Mouse (Mus musculus) R1 (cell line): Measurements from ENCODE around the gene Ppfia4.
"Not testable (repeated sequence)": the region's sequence is repeated elsewhere in the genome, so short reads cannot be mapped to it uniquely, and the experiment has no call there.

Source experiments
- DNase-seq: peaks from one replicate; pipeline ENCODE4 v3.0.0-alpha.2; 2018; ENCODE audit warnings: low read depth, low spot score

Gene Ppfia4

DNA sequence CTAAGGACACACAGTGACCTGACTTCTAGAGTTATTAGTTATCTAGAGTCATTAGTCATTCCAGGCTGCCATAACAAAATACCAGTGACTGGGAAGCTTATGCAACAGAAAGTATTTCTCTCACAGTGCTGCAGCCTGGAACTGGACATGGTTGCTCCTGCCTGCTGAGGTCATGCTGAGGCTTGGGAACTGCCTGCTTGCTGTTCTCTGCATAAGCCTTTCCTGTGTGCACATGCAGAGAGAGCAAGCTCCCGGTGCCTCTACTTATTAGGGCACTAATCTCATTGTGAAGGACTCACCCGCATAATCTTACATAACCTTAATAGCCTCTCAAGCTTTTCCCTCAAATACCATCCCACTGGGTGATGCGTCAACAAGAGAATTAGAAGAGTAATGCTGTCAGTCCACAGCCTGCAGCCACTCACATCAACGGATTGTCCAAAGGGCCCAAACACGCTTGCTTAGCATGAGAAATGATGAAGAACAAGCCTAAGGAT, 59.9 kb downstream of the Ppfia4 start:
- DNase-seq = no peak

DNA sequence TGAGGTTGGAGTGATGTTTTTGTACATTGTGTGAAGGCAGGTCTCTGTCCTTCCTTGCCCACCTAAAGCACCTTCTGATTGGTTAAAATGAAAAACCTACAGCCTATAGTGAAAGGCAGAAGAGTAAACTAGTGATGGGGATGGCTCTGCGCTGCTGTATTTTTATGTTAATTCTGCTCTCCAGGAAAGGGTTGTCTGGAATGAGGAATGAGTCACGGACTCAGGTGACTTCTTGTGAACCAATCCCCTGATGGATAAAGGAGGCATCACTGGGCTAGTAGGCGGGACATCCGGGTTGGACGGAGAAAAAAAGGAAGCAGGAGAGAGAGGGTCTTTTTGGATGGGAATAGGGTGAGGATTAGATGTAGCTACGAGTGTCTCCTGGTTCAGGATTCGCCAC, 62.7 kb downstream of the Ppfia4 start:
- DNase-seq = peak; percentile 87

DNA sequence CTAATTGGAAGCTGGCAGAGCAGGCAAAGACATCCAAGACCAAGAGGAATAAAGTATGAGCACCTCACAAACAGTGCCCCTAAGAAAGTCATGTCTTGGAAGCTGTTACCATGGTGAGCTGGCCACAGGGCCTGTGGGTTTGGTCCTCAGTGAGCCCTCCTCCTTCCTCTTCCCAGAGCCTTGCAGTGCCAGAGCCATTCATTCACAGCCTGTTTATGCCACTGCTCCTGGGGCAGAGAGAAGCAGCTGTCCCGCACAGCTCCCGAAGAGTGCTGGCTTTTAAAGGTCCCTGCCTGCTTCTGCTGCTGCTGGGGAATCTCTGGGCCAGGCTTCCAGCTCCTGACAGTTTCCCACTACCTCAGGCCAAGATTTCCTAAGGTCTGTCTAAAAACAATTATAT, 66.9 kb downstream of the Ppfia4 start:
- DNase-seq = no peak

DNA sequence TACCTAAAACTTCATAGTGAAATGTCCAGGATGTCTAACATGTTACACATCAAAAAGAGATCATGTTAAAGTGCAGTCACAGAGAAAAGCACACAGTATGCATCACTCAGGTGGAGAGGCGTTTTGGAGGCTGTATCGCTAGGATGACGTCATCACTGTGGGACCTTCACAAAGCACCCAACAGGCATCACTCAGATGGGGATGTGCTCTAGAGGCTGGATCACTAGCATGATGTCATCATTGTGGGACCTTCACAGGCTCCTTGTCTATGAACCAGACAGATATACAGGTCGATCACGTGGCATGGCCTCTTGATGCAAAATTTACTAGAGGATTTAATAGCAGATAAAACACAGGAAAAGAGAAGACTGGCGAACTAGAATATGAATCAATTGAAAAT, 68.4 kb downstream of the Ppfia4 start:
- DNase-seq = peak; percentile 67

DNA sequence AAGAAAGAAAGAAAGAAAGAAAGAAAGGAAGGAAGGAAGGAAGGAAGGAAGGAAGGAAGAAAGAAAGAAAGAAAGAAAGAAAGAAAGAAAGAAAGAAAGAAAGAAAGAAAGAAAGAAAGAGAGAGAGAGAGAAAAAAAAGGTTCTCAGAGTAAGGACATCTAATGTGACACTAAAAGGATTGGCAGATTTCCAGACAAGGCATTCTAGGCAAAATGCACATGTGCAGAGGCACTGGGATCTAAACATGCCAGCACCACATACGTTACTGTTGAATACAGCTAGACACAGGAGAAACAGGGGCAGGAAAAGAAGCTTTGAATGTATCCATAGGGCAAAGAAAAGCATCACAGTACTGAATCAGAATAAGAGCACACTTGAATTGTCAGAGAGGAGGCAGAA, 83.0 kb downstream of the Ppfia4 start:
- not testable (repeated sequence) for DNase-seq
